Comparison of ENCODE assay signal across 18 mouse cellular contexts in the genomic region with DNA sequence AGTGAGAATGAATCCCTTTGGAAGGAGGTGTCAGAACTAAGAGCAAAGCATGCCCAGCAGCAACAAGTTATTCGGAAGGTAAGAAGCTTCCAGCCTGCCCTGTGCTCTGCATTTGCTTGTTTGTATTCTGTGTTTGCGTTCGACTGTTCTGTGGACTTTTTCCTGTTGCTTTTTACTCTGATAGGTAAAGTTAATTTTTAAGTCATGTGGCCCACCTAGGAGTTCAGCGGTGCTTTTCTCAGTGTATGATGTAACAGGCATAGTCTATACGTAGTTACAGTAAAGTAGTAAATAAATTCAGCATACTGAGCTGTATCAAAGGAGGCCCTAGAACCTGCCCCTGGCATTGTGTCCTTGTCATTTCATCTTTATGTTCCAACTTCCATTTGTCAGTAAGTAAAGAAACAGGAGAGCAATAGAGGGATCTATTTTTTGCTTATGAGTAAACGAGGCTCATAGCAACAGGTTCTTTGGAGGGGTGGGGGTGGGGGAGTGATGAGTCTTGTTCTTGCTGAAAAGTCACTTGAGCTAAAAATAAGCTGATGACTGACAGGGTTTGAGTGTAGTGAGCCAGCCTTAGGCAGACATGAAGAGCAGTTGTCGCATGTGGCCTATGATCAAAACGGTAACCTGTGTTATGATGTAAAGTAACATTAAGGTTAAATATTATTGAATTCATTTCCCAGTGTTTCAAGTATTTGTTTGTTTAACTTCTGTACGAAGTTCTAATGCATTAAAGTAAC. TPM values are rescaled to one million over a fixed set of nuclear protein-coding genes. Genes with fewer than 3 reads are reported as not detected.
A peak's percentile ranks its signal among the peaks of the same experiment; 100 is the strongest.
DNase-seq lines count a peak whose midpoint lies in the region; ATAC-seq and TF ChIP-seq lines count a peak whose summit lies in the region.
"Had no signal": no experiment of that assay in that cellular context is flagged by ENCODE, and none has a peak within 500 bp of the region (broad histone marks: within the 10 kb centered on the region; RNA-seq: fewer than 3 reads in every experiment).

No protein-coding gene starts in this region.

- TF ChIP-seq CTCF in embryonic fibroblast, embryonic 13.5 days (IDR thresholded peaks at IDR 0.05; ENCODE audit: borderline replicate concordance, insufficient read depth, low read length), result no peak

- H3K4me2 ChIP-seq in heart, embryonic 12.5 days, result peak overlapping the region; percentile 40
- H3K4me2 ChIP-seq in forebrain, embryonic 14.5 days (ENCODE audit: low read length), result no peak overlapping the region
- H3K4me2 ChIP-seq: kidney, embryonic 15.5 days; limb, embryonic 13.5 days; neural tube, embryonic 15.5 days had no signal

- WGBS in heart, embryonic 12.5 days, result 56% methylated on average over 9 of the region's 9 CpGs
- WGBS in forebrain, embryonic 14.5 days, result 88% methylated on average over 9 of the region's 9 CpGs

- no peak for TF ChIP-seq POLR2A in embryonic fibroblast, embryonic 13.5 days (IDR thresholded peaks at IDR 0.05; ENCODE audit: low read depth, low read length)

- intact Hi-C loops in heart, postnatal 10 days (cut with DNase I), result no loop called here

- peak overlapping the region; percentile 89 for H3K27ac ChIP-seq in heart, embryonic 12.5 days (ENCODE audit: poor library complexity, severe bottlenecking)
- peak overlapping the region; percentile 47; the same call in 1 of the 2 replicates for H3K27ac ChIP-seq in embryonic fibroblast, embryonic 13.5 days (ENCODE audit: insufficient read depth, low read length)
- no peak overlapping the region for H3K27ac ChIP-seq in forebrain, embryonic 14.5 days (ENCODE audit: low read depth, low read length)
- H3K27ac ChIP-seq: hindbrain, postnatal 0 days; kidney, embryonic 15.5 days; limb, embryonic 13.5 days; neural tube, embryonic 15.5 days had no signal

- peaks cover 13% of the 10 kb centered on the region for H3K36me3 ChIP-seq in heart, embryonic 12.5 days
- peaks cover 46% of the 10 kb centered on the region for H3K36me3 ChIP-seq in forebrain, embryonic 14.5 days (ENCODE audit: control insufficient read depth, insufficient read depth, low read length)

- no peak overlapping the region for H3K4me3 ChIP-seq in heart, embryonic 12.5 days
- H3K4me3 ChIP-seq in embryonic fibroblast, embryonic 13.5 days (ENCODE audit: insufficient read depth, low read length), result no peak overlapping the region
- H3K4me3 ChIP-seq in forebrain, embryonic 14.5 days (ENCODE audit: low read depth, low read length), result no peak overlapping the region
- H3K4me3 ChIP-seq: kidney, embryonic 15.5 days; limb, embryonic 13.5 days; neural tube, embryonic 15.5 days had no signal

- no peak overlapping the region for H3K9ac ChIP-seq in heart, embryonic 12.5 days
- H3K9ac ChIP-seq in forebrain, embryonic 14.5 days (ENCODE audit: low read length), result no peak overlapping the region
- H3K9ac ChIP-seq: kidney, embryonic 15.5 days; limb, embryonic 13.5 days; neural tube, embryonic 15.5 days had no signal

- no peaks in the 10 kb centered on the region for H3K9me3 ChIP-seq in heart, embryonic 12.5 days (replicated peaks)
- H3K9me3 ChIP-seq in forebrain, embryonic 14.5 days (replicated peaks; ENCODE audit: control insufficient read depth, low read length), result no peaks in the 10 kb centered on the region
- H3K9me3 ChIP-seq: kidney, embryonic 15.5 days; limb, embryonic 13.5 days; neural tube, embryonic 15.5 days had no signal

- peaks cover 17% of the 10 kb centered on the region for H3K4me1 ChIP-seq in heart, embryonic 12.5 days (replicated peaks)
- H3K4me1 ChIP-seq in embryonic fibroblast, embryonic 13.5 days (ENCODE audit: control insufficient read depth, insufficient read depth, low read length), result peaks cover 4% of the 10 kb centered on the region
- no peaks in the 10 kb centered on the region for H3K4me1 ChIP-seq in forebrain, embryonic 14.5 days (ENCODE audit: control insufficient read depth, insufficient read depth, low read length)
- H3K4me1 ChIP-seq: kidney, embryonic 15.5 days; limb, embryonic 13.5 days; neural tube, embryonic 15.5 days had no signal

- DNase-seq in heart, postnatal 4 days, result no peak
- DNase-seq in heart, postnatal 10 days, result peak; percentile 24 to 29
- DNase-seq in skeletal muscle tissue, adult 2 months (ENCODE audit: low read depth, low spot score), result peak; percentile 83
- no peak for DNase-seq in frontal cortex, adult 2 months (ENCODE audit: extremely low spot score in 1 of 2, low spot score in 1 of 2)
- no peak for DNase-seq in forebrain, embryonic 14.5 days (ENCODE audit: low spot score)
- no peak for DNase-seq in spleen, postnatal 4 days (ENCODE audit: low spot score in 2 of 2)
- DNase-seq: adrenal gland, postnatal 25 days; cerebellum, postnatal 14 days; lung, postnatal 14 days; retina, postnatal 1 day; thymus, postnatal 25 days had no signal

- no peaks in the 10 kb centered on the region for H3K27me3 ChIP-seq in heart, embryonic 12.5 days (replicated peaks)
- H3K27me3 ChIP-seq in forebrain, embryonic 14.5 days (replicated peaks; ENCODE audit: control insufficient read depth, insufficient read depth, low read length), result no peaks in the 10 kb centered on the region
- H3K27me3 ChIP-seq: kidney, embryonic 15.5 days; limb, embryonic 13.5 days; neural tube, embryonic 15.5 days had no signal

- peak; percentile 66; the same call in 1 of the 2 replicates for ATAC-seq in heart, embryonic 12.5 days (ENCODE audit: insufficient number of reproducible peaks, low FRiP score)
- ATAC-seq in forebrain, embryonic 14.5 days, result no peak
- ATAC-seq: activated CD4-positive, CD25-positive, alpha-beta regulatory T cell, adult 4 months; hindbrain, postnatal 0 days had no signal

RNA-seq across cellular contexts. Expression of a gene that starts 13.4 kb away (rescaled TPM):
- 28.0 and 29.5 TPM in 2 replicates for polyA plus RNA-seq in heart, embryonic 12.5 days (2016; fragmentation: Nextera tagmentation; extraction: Ambion mirVana)
- 10 to 100 TPM; 23.6 to 24.6 TPM for total RNA-seq in heart, postnatal 4 days (2021)
- polyA plus RNA-seq in embryonic fibroblast, embryonic 13.5 days (2011; ENCODE audit: insufficient read length, low read depth, missing spikeins), result 21.9 and 32.1 TPM in 2 replicates
- 10 to 100 TPM; 20.8 to 21.1 TPM for total RNA-seq in heart, postnatal 10 days (2021)
- 24.9 and 25.6 TPM in 2 replicates for polyA plus RNA-seq in frontal cortex, adult 2 months (2012; rRNA removed)
- 56.0 and 63.5 TPM in 2 replicates for polyA plus RNA-seq in forebrain, embryonic 14.5 days (2014; fragmentation: Nextera tagmentation; extraction: Ambion mirVana)

RNA-seq across cellular contexts. Expression of a gene that starts 32.7 kb away (rescaled TPM):
- 176 and 183 TPM in 2 replicates for polyA plus RNA-seq in heart, embryonic 12.5 days (2016; fragmentation: Nextera tagmentation; extraction: Ambion mirVana)
- 100 to 1,000 TPM; 212 to 222 TPM for total RNA-seq in heart, postnatal 4 days (2021)
- 303 and 328 TPM in 2 replicates for polyA plus RNA-seq in embryonic fibroblast, embryonic 13.5 days (2011; ENCODE audit: insufficient read length, low read depth, missing spikeins)
- 100 to 1,000 TPM; 255 to 258 TPM for total RNA-seq in heart, postnatal 10 days (2021)
- polyA plus RNA-seq in frontal cortex, adult 2 months (2012; rRNA removed), result 570 and 616 TPM in 2 replicates
- 367 and 449 TPM in 2 replicates for polyA plus RNA-seq in forebrain, embryonic 14.5 days (2014; fragmentation: Nextera tagmentation; extraction: Ambion mirVana)

Comparison
In these comparisons a context has a peak if more than half of its experiments do, and no peak if none do; other contexts are left out.
1. DNase-seq: peak in heart, postnatal 10 days (2 of 2) and skeletal muscle tissue, adult 2 months (single experiment); none in heart, postnatal 4 days (single experiment), frontal cortex, adult 2 months (0 of 2), forebrain, embryonic 14.5 days (single experiment) and spleen, postnatal 4 days (0 of 2).